Mouse (Mus musculus): ENCODE results near the gene Vwa1. TPM values are rescaled to one million over a fixed set of nuclear protein-coding genes. Genes with fewer than 3 reads are reported as not detected.

Gene Vwa1
- polyA plus RNA-seq, 1 experiment, result 0.99 TPM

GRCm38 (mm10) chr4:155770626-155771025 is 3.9 kb downstream of the Vwa1 start:
- no peak overlapping the region for H3K27ac ChIP-seq (ENCODE audit: insufficient read depth, low read length)
- TF ChIP-seq CTCF (IDR thresholded peaks at IDR 0.05; ENCODE audit: low read depth, low read length), result no peak

GRCm38 (mm10) chr4:155769880-155770512 is 4.5 kb downstream of the Vwa1 start:
- H3K27ac ChIP-seq (ENCODE audit: insufficient read depth, low read length), result no peak overlapping the region

More at GRCm38 (mm10) chr4:155770626-155771025, 3.9 kb downstream of the Vwa1 start:
- no peaks in the 10 kb centered on the region for H3K36me3 ChIP-seq (ENCODE audit: control insufficient read depth, insufficient read depth, low read length, poor library complexity, severe bottlenecking)
- no peaks in the 10 kb centered on the region for H3K4me1 ChIP-seq (ENCODE audit: control insufficient read depth, insufficient read depth, low read length)
- H3K4me3 ChIP-seq (ENCODE audit: low read depth, low read length), result peak overlapping the region; percentile 35
- no peaks in the 10 kb centered on the region for H3K27me3 ChIP-seq (ENCODE audit: control insufficient read depth, insufficient read depth, low read length, poor library complexity, severe bottlenecking)
- H3K9ac ChIP-seq (ENCODE audit: low read depth, poor library complexity, severe bottlenecking), result peak overlapping the region; percentile 74
- no peaks in the 10 kb centered on the region for H3K9me3 ChIP-seq (replicated peaks; ENCODE audit: control insufficient read depth, insufficient read depth, low read length, poor library complexity, severe bottlenecking)

GRCm38 (mm10) chr4:155769496-155769879 is 5.0 kb downstream of the Vwa1 start:
- H3K9me3 ChIP-seq (replicated peaks; ENCODE audit: control insufficient read depth, insufficient read depth, low read length, poor library complexity, severe bottlenecking), result no peaks in the 10 kb centered on the region
- no peaks in the 10 kb centered on the region for H3K4me1 ChIP-seq (ENCODE audit: control insufficient read depth, insufficient read depth, low read length)
- no peaks in the 10 kb centered on the region for H3K36me3 ChIP-seq (ENCODE audit: control insufficient read depth, insufficient read depth, low read length, poor library complexity, severe bottlenecking)
- H3K4me3 ChIP-seq (ENCODE audit: low read depth, low read length), result peak overlapping the region; percentile 72; the same call in 1 of the 2 replicates
- H3K9ac ChIP-seq (ENCODE audit: low read depth, poor library complexity, severe bottlenecking), result peak overlapping the region; percentile 74
- TF ChIP-seq POLR2A (IDR thresholded peaks at IDR 0.05; ENCODE audit: insufficient read depth, low read length), result no peak
- no peak for TF ChIP-seq CTCF (IDR thresholded peaks at IDR 0.05; ENCODE audit: low read depth, low read length)
- TF ChIP-seq EP300 (IDR thresholded peaks at IDR 0.05; ENCODE audit: insufficient read depth, low read depth, low read length), result no peak
- H3K27ac ChIP-seq (ENCODE audit: insufficient read depth, low read length), result no peak overlapping the region
- no peaks in the 10 kb centered on the region for H3K27me3 ChIP-seq (ENCODE audit: control insufficient read depth, insufficient read depth, low read length, poor library complexity, severe bottlenecking)

More at GRCm38 (mm10) chr4:155769880-155770512, 4.5 kb downstream of the Vwa1 start:
- Histone ChIP-seq H3K36me3 (ENCODE audit: control insufficient read depth, insufficient read depth, low read length, poor library complexity, severe bottlenecking) (no peaks in the 10 kb centered on the region), H3K9me3 (replicated peaks; ENCODE audit: control insufficient read depth, insufficient read depth, low read length, poor library complexity, severe bottlenecking) (no peaks in the 10 kb centered on the region), H3K27me3 (ENCODE audit: control insufficient read depth, insufficient read depth, low read length, poor library complexity, severe bottlenecking) (no peaks in the 10 kb centered on the region), H3K4me3 (ENCODE audit: low read depth, low read length) (peak overlapping the region; percentile 72), H3K4me1 (ENCODE audit: control insufficient read depth, insufficient read depth, low read length) (no peaks in the 10 kb centered on the region), H3K9ac (ENCODE audit: low read depth, poor library complexity, severe bottlenecking) (peak overlapping the region; percentile 74)
- TF ChIP-seq POLR2A (IDR thresholded peaks at IDR 0.05; ENCODE audit: insufficient read depth, low read length), result no peak
- no peak for TF ChIP-seq EP300 (IDR thresholded peaks at IDR 0.05; ENCODE audit: insufficient read depth, low read depth, low read length)
- peak; percentile 96 for TF ChIP-seq CTCF (IDR thresholded peaks at IDR 0.05; ENCODE audit: low read depth, low read length)

- H3K9me3 ChIP-seq (replicated peaks; ENCODE audit: control insufficient read depth, insufficient read depth, low read length, poor library complexity, severe bottlenecking), result no peaks in the 10 kb centered on the region
- TF ChIP-seq EP300 (IDR thresholded peaks at IDR 0.05; ENCODE audit: insufficient read depth, low read depth, low read length) (no peak), POLR2A (IDR thresholded peaks at IDR 0.05; ENCODE audit: insufficient read depth, low read length) (no peak), CTCF (IDR thresholded peaks at IDR 0.05; ENCODE audit: low read depth, low read length) (no peak)
- H3K9ac ChIP-seq (ENCODE audit: low read depth, poor library complexity, severe bottlenecking), result no peak overlapping the region
- H3K4me3 ChIP-seq (ENCODE audit: low read depth, low read length), result no peak overlapping the region
- H3K36me3 ChIP-seq (ENCODE audit: control insufficient read depth, insufficient read depth, low read length, poor library complexity, severe bottlenecking), result peaks cover 3% of the 10 kb centered on the region; the same call in 1 of the 2 replicates
- no peak overlapping the region for H3K27ac ChIP-seq (ENCODE audit: insufficient read depth, low read length)
- H3K4me1 ChIP-seq (ENCODE audit: control insufficient read depth, insufficient read depth, low read length), result no peaks in the 10 kb centered on the region
- H3K27me3 ChIP-seq (ENCODE audit: control insufficient read depth, insufficient read depth, low read length, poor library complexity, severe bottlenecking), result no peaks in the 10 kb centered on the region
These were observed 12.1 kb downstream of the Vwa1 start for GRCm38 (mm10) chr4:155762357-155762756.

- H3K27me3 ChIP-seq (ENCODE audit: control insufficient read depth, insufficient read depth, low read length, poor library complexity, severe bottlenecking), result no peaks in the 10 kb centered on the region
- H3K4me1 ChIP-seq (ENCODE audit: control insufficient read depth, insufficient read depth, low read length), result no peaks in the 10 kb centered on the region
- H3K27ac ChIP-seq (ENCODE audit: insufficient read depth, low read length), result no peak overlapping the region
- H3K9ac ChIP-seq (ENCODE audit: low read depth, poor library complexity, severe bottlenecking), result peak overlapping the region; percentile 72
- H3K4me3 ChIP-seq (ENCODE audit: low read depth, low read length), result peak overlapping the region; percentile 72
- H3K9me3 ChIP-seq (replicated peaks; ENCODE audit: control insufficient read depth, insufficient read depth, low read length, poor library complexity, severe bottlenecking), result no peaks in the 10 kb centered on the region
- TF ChIP-seq EP300 (IDR thresholded peaks at IDR 0.05; ENCODE audit: insufficient read depth, low read depth, low read length) (no peak), CTCF (IDR thresholded peaks at IDR 0.05; ENCODE audit: low read depth, low read length) (no peak)
- H3K36me3 ChIP-seq (ENCODE audit: control insufficient read depth, insufficient read depth, low read length, poor library complexity, severe bottlenecking), result peaks cover 7% of the 10 kb centered on the region; the same call in 1 of the 2 replicates
These were observed 13.0 kb downstream of the Vwa1 start for GRCm38 (mm10) chr4:155761356-155762099.

Measured in ES-Bruce4 (cell line).